Mouse (Mus musculus): ENCODE results near the gene Bms1. TPM values are rescaled to one million over a fixed set of nuclear protein-coding genes. Genes with fewer than 3 reads are reported as not detected.

Bms1 gene
- total and polyA plus RNA-seq, 3 experiments = 3.9 to 22.4 (median 19.3) TPM

DNA sequence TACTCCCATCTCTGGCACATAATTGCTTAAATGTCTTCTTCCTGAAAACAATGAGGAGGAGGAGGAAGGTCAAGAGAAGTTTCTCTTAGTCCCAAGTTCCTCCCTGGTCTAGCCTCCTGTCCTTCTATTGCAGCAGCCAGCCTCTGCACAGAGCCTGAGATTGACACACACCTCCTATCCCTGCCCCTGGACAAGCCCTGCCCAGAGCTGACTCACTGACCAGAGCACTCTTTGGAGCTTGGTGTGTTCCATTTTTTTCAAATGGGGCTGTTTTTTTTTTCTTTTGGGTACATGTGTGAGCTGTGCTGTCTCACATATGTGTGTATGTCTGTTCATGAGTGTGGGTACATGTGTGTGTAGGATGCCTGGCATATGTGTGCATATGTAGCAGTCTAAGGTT, 53.5 kb downstream of the Bms1 start:
- Histone ChIP-seq H3K4me1 (ENCODE audit: control insufficient read depth, insufficient read depth, low read length) (no peaks in the 10 kb centered on the region), H3K27ac (no peak overlapping the region), H3K9ac (ENCODE audit: low read depth, low read length) (no peak overlapping the region), H3K4me3 (no peak overlapping the region), H3K27me3 (ENCODE audit: control insufficient read depth, insufficient read depth, low read length) (no peaks in the 10 kb centered on the region), H3K79me2 (replicated peaks; ENCODE audit: control insufficient read depth, insufficient read depth, low read length) (no peaks in the 10 kb centered on the region), H3K36me3 (ENCODE audit: control insufficient read depth, insufficient read depth, low read length) (no peaks in the 10 kb centered on the region)
- TF ChIP-seq EP300 (IDR thresholded peaks at IDR 0.05; ENCODE audit: insufficient read depth, low read depth, low read length) = no peak
- TF ChIP-seq CTCF (IDR thresholded peaks at IDR 0.05) = no peak
- no peak for TF ChIP-seq POLR2A (IDR thresholded peaks at IDR 0.05; ENCODE audit: insufficient read depth, low read depth, low read length)
- no peak for DNase-seq
- intact Hi-C loops (cut with DNase I) = no loop called here

DNA sequence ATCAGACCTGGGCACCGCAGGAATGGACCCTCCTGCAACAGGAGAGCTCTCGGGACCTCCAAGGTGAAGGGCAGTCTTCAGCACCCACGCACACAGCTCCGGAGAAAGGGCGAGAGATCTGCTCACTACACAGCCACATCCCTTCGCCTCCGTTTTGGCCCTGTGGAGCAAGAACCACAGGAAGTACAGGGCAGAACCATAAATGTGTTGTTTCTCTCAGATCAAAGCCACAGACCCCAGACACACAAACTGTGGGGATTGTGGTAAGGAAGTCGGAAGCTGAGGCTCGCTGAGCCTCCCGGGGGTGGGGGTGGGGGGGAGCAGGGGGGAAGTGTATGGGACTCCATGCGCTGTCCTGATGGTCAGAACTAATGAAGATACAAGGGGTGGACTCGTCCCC, 68.9 kb downstream of the Bms1 start:
- TF ChIP-seq EP300 (IDR thresholded peaks at IDR 0.05; ENCODE audit: insufficient read depth, low read depth, low read length) (no peak), CTCF (IDR thresholded peaks at IDR 0.05) (no peak), POLR2A (IDR thresholded peaks at IDR 0.05; ENCODE audit: insufficient read depth, low read depth, low read length) (no peak)
- 57% methylated on average over 12 of the region's 12 CpGs for WGBS
- no peak overlapping the region for H3K27ac ChIP-seq
- no peak overlapping the region for H3K9ac ChIP-seq (ENCODE audit: low read depth, low read length)
- no peaks in the 10 kb centered on the region for H3K36me3 ChIP-seq (ENCODE audit: control insufficient read depth, insufficient read depth, low read length)
- intact Hi-C loops (cut with DNase I) = no loop called here
- H3K4me1 ChIP-seq (ENCODE audit: control insufficient read depth, insufficient read depth, low read length) = peaks cover 2% of the 10 kb centered on the region
- DNase-seq = no peak
- no peaks in the 10 kb centered on the region for H3K79me2 ChIP-seq (replicated peaks; ENCODE audit: control insufficient read depth, insufficient read depth, low read length)
- H3K4me3 ChIP-seq = no peak overlapping the region
- H3K27me3 ChIP-seq (ENCODE audit: control insufficient read depth, insufficient read depth, low read length) = no peaks in the 10 kb centered on the region

DNA sequence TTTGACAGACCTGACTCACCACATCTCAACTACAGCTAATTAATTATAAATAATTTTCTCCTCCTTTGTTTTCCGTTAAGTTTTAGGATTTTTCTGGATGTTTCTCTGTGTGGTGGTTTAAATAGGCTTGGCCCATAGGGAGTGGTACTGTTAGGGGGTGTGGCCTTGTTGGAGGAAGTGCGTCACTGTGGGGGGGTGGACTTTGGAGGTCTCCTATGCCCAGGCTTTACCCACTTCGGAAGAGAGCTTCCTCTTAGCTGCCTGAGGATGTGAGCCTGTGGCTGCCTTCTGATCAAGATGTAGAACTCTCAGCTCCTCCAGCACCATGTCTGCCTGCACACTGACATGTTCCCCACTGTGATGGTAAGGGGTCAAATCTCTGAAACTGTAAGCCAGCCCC, 71.1 kb downstream of the Bms1 start:
- DNase-seq = no peak
- Histone ChIP-seq H3K27me3 (ENCODE audit: control insufficient read depth, insufficient read depth, low read length) (no peaks in the 10 kb centered on the region), H3K79me2 (replicated peaks; ENCODE audit: control insufficient read depth, insufficient read depth, low read length) (no peaks in the 10 kb centered on the region), H3K27ac (no peak overlapping the region), H3K9ac (ENCODE audit: low read depth, low read length) (no peak overlapping the region), H3K36me3 (ENCODE audit: control insufficient read depth, insufficient read depth, low read length) (no peaks in the 10 kb centered on the region), H3K4me3 (no peak overlapping the region), H3K4me1 (ENCODE audit: control insufficient read depth, insufficient read depth, low read length) (peaks cover 2% of the 10 kb centered on the region)
- TF ChIP-seq POLR2A (IDR thresholded peaks at IDR 0.05; ENCODE audit: insufficient read depth, low read depth, low read length) (no peak), EP300 (IDR thresholded peaks at IDR 0.05; ENCODE audit: insufficient read depth, low read depth, low read length) (no peak), CTCF (IDR thresholded peaks at IDR 0.05) (no peak)
- 57% methylated on average over 3 of the region's 3 CpGs for WGBS
- intact Hi-C loops (cut with DNase I) = no loop called here

DNA sequence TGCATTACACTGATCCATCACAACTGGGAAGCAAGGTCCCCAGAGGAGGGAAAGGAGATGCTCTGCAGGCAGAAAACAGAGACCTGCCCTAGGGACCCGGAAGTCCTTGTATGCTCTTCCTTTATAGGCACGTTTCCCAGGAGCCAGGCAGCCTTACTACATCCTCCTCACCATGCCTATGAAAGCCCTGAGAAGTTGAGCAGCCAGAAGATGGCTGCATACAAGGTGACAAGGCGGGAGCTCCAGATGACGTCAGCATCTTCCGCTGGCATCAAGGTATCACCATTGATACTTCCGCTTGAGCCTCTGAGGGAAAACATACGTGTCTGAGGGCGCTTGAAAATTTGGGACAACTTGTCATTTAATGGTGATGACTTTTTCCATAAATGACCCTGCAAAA, 72.0 kb downstream of the Bms1 start:
- peaks cover 2% of the 10 kb centered on the region for H3K4me1 ChIP-seq (ENCODE audit: control insufficient read depth, insufficient read depth, low read length)
- DNase-seq = no peak
- 65% methylated on average over 8 of the region's 8 CpGs for WGBS
- no peaks in the 10 kb centered on the region for H3K79me2 ChIP-seq (replicated peaks; ENCODE audit: control insufficient read depth, insufficient read depth, low read length)
- H3K9ac ChIP-seq (ENCODE audit: low read depth, low read length) = no peak overlapping the region
- no peak overlapping the region for H3K27ac ChIP-seq
- TF ChIP-seq CTCF (IDR thresholded peaks at IDR 0.05) (no peak), POLR2A (IDR thresholded peaks at IDR 0.05; ENCODE audit: insufficient read depth, low read depth, low read length) (no peak), EP300 (IDR thresholded peaks at IDR 0.05; ENCODE audit: insufficient read depth, low read depth, low read length) (no peak)
- H3K4me3 ChIP-seq = no peak overlapping the region
- intact Hi-C loops (cut with DNase I) = no loop called here
- H3K36me3 ChIP-seq (ENCODE audit: control insufficient read depth, insufficient read depth, low read length) = no peaks in the 10 kb centered on the region
- H3K27me3 ChIP-seq (ENCODE audit: control insufficient read depth, insufficient read depth, low read length) = no peaks in the 10 kb centered on the region

DNA sequence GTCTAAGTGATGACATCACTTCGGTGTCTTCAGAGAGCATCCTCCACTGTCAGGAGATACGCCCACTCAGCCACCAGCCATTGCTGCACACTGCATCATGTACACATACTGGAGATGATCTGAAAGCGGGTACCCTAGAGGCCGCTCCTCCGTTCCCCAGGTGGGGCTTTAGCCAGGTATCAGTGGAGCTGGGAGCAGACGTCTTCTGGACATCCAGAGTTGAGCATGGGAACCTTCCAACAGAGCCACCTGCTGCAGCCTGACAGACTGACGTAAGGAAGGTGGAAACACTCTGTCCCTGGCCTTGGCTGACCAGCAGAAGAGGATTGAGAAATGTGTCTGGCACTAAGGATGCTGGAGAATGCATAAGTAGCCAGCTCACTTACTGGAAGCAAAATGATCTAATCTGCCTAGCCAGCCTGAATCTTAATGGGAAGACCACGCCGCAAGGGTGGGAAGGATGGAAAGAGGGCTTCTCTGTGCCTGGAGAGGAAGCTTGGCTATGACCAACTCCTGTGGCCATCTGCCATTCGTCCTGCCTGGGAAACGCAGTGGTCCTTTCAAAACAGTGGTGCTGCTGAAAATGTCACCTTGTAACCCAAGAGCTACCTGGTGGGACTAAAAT, 77.3 kb downstream of the Bms1 start:
- no peak overlapping the region for H3K9ac ChIP-seq (ENCODE audit: low read depth, low read length)
- H3K4me3 ChIP-seq = no peak overlapping the region
- no peak for DNase-seq
- H3K4me1 ChIP-seq (ENCODE audit: control insufficient read depth, insufficient read depth, low read length) = peaks cover 3% of the 10 kb centered on the region
- no peaks in the 10 kb centered on the region for H3K27me3 ChIP-seq (ENCODE audit: control insufficient read depth, insufficient read depth, low read length)
- no peaks in the 10 kb centered on the region for H3K36me3 ChIP-seq (ENCODE audit: control insufficient read depth, insufficient read depth, low read length)
- H3K79me2 ChIP-seq (replicated peaks; ENCODE audit: control insufficient read depth, insufficient read depth, low read length) = no peaks in the 10 kb centered on the region
- intact Hi-C loops (cut with DNase I) = no loop called here
- 83% methylated on average over 11 of the region's 11 CpGs for WGBS
- no peak for TF ChIP-seq CTCF (IDR thresholded peaks at IDR 0.05)
- no peak for TF ChIP-seq EP300 (IDR thresholded peaks at IDR 0.05; ENCODE audit: insufficient read depth, low read depth, low read length)
- no peak for TF ChIP-seq POLR2A (IDR thresholded peaks at IDR 0.05; ENCODE audit: insufficient read depth, low read depth, low read length)
- H3K27ac ChIP-seq = no peak overlapping the region

DNA sequence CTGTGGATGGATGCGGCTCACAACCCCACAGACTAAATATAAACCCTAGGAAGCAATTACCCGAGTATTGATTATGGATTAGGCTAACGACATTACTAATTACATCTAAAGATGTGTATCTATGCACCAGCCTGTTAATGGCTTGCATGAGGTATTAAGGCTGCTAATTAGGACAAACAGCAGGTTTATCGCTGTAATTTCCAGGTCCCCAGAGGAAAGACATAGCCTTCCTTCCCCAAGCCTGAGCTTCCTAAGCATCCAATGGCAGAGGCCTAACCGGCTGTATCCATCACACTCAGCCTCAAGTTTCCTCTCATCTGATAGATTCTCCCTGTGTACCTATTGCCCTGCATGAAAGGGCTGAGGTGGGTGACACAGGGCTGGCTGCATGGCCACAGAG, 81.6 kb downstream of the Bms1 start:
- Histone ChIP-seq H3K79me2 (replicated peaks; ENCODE audit: control insufficient read depth, insufficient read depth, low read length) (no peaks in the 10 kb centered on the region), H3K36me3 (ENCODE audit: control insufficient read depth, insufficient read depth, low read length) (no peaks in the 10 kb centered on the region), H3K27ac (no peak overlapping the region), H3K4me3 (no peak overlapping the region), H3K4me1 (ENCODE audit: control insufficient read depth, insufficient read depth, low read length) (peaks cover 3% of the 10 kb centered on the region), H3K9ac (ENCODE audit: low read depth, low read length) (no peak overlapping the region), H3K27me3 (ENCODE audit: control insufficient read depth, insufficient read depth, low read length) (no peaks in the 10 kb centered on the region)
- DNase-seq = no peak
- TF ChIP-seq EP300 (IDR thresholded peaks at IDR 0.05; ENCODE audit: insufficient read depth, low read depth, low read length) = no peak
- no peak for TF ChIP-seq POLR2A (IDR thresholded peaks at IDR 0.05; ENCODE audit: insufficient read depth, low read depth, low read length)
- no peak for TF ChIP-seq CTCF (IDR thresholded peaks at IDR 0.05)
- WGBS = 90% methylated on average over 5 of the region's 5 CpGs
- intact Hi-C loops (cut with DNase I) = no loop called here

Data from heart, adult 2 months (tissue).